Mouse (Mus musculus): ENCODE measurements around the gene Ndrg4. TPM values are rescaled to one million over a fixed set of nuclear protein-coding genes. Genes with fewer than 3 reads are reported as not detected.

The Ndrg4 gene
- polyA plus RNA-seq (2015; fragmentation: Nextera tagmentation; extraction: Ambion mirVana): 295 and 301 TPM in 2 replicates

DNA sequence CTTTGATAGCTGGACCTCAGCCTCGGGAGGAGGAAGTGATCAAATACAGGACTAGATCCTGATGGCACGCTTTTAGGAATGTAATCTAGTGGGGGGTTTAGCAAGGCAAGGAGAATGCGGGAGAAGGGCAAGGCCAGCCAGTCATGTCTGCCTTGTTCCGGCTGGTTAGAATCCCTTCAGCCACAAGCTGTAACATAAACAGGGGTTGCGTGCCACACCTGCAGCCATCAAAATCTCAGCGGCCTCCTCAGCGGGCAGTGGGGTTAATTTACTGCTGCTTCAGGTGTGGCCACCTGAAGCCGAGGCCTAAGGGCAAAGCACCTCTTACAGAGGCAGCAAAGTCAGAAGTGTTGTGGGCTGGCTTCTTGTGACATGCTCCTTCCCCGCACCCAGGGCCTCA, at the start of gene Ndrg4:
Gene Ndrg4 (plus strand): TSS at position 350 of the 400 bp plus-strand sequence.
- no peak for ATAC-seq (replicated peaks; ENCODE audit: insufficient number of reproducible peaks, insufficient read depth, low FRiP score, low read depth)

DNA sequence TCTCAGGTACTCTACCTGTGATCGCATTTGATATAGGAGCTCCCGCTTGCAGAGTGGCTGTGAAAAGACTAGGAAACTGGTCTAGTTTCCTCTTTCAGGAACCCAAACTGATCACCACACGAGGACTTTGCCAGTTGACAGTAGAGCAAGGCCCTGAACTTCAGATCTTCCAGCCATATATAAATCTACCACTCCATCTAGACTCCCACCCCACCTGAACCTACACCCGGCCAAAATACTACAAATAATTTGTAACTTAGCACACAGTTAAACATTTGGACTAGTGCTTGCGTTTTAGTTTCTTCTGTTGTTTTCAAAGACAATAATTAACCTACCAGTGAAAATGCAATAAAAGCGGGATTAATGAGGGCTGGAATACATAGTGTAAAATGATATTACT, 43.9 kb upstream of the Ndrg4 start:
- H3K4me2 ChIP-seq: peak overlapping the region; percentile 68
- no peak for ATAC-seq (replicated peaks; ENCODE audit: insufficient number of reproducible peaks, insufficient read depth, low FRiP score, low read depth)
- no peaks in the 10 kb centered on the region for H3K9me3 ChIP-seq (replicated peaks)
- H3K27me3 ChIP-seq: peaks cover 3% of the 10 kb centered on the region; the same call in 1 of the 2 replicates
- H3K36me3 ChIP-seq: no peaks in the 10 kb centered on the region; the same call in 1 of the 2 replicates
- H3K4me1 ChIP-seq (replicated peaks): peaks cover 13% of the 10 kb centered on the region
- no peak overlapping the region for H3K27ac ChIP-seq
- no peak overlapping the region for H3K9ac ChIP-seq
- peak overlapping the region; percentile 76 for H3K4me3 ChIP-seq
- WGBS: 81% methylated on average over 6 of the region's 6 CpGs

More for the DNA sequence above, at the start of gene Ndrg4:
- peaks cover 79% of the 10 kb centered on the region for H3K27me3 ChIP-seq
- H3K4me3 ChIP-seq: peak within 1 kb of the TSS; percentile 56
- H3K4me1 ChIP-seq (replicated peaks): peaks cover 18% of the 10 kb centered on the region
- no peak within 1 kb of the TSS for H3K27ac ChIP-seq
- WGBS: 55% methylated on average over 9 of the region's 9 CpGs
- no peaks in the 10 kb centered on the region for H3K36me3 ChIP-seq
- no peaks in the 10 kb centered on the region for H3K9me3 ChIP-seq (replicated peaks)
- peak within 1 kb of the TSS; percentile 69 for H3K9ac ChIP-seq
- peak within 1 kb of the TSS; percentile 97 for H3K4me2 ChIP-seq

DNA sequence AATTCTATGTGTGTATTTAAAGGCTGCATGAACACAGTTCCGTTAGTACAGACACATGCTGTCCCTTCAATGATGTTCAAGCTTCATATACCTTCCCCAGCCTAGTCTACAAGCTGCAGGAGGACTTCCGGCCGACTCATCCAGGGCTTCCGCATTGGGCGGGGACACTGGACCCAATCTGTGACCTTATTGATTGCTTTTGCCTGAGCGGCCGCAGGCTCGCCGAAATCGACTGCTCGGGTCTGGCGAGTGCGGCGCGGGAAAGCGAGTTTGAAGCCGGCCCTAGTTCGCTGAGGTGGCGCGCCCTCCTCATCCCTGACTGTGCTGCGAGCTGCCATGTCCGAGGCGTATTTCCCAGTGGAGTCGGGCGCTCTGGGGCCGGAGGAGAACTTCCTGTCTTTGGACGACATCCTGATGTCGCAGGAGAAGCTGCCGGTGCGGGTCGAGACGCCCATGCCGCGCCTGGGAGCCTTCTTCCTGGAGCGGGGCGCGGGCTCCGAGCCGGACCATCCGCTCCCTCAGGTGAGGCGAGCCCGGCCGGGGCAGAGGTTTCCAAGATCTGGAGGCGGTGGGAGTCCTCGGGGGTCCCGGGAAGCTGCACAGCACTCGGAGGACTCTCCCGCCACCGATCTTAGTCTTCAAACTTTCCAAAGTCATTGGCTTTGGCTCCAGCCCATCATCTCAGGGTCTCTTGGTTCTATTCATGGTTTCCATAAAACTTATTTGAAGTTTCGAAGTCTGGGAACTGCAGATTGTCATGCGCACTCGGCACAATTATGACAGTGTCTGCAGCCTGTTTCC, 43.3 kb upstream of the Ndrg4 start, which contains the start of gene Gins3:
Gene Gins3 (plus strand): TSS at position 192 of the 801 bp plus-strand sequence.
- Histone ChIP-seq H3K36me3 (no peaks in the 10 kb centered on the region; the same call in none of the 2 replicates), H3K4me3 (peak within 1 kb of the TSS; percentile 76), H3K9ac (peak within 1 kb of the TSS; percentile 66), H3K27me3 (no peaks in the 10 kb centered on the region), H3K9me3 (replicated peaks) (no peaks in the 10 kb centered on the region), H3K27ac (peak within 1 kb of the TSS; percentile 48), H3K4me1 (replicated peaks) (peaks cover 13% of the 10 kb centered on the region), H3K4me2 (peak within 1 kb of the TSS; percentile 68)
- WGBS: under 1% methylated on average over 52 of the region's 52 CpGs
- ATAC-seq (replicated peaks; ENCODE audit: insufficient number of reproducible peaks, insufficient read depth, low FRiP score, low read depth): peak; percentile 90

DNA sequence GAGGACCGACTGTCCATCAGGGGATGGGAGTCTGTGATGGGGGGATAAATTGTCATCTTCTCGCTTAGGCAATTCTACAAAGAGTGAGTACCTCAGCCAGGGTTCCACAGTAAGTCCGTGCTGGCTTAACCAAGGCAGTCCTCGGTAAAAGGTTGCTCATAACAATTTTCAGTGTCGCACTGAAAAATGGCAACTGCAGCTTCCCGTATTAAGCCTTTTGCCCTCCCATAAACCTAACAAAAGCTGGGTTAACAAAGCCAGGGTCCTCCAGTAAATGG, 42.8 kb upstream of the Ndrg4 start:
- ATAC-seq (replicated peaks; ENCODE audit: insufficient number of reproducible peaks, insufficient read depth, low FRiP score, low read depth): no peak
- 7% methylated on average over 6 of the region's 6 CpGs for WGBS
- Histone ChIP-seq H3K9ac (peak overlapping the region; percentile 66), H3K9me3 (replicated peaks) (no peaks in the 10 kb centered on the region), H3K4me1 (replicated peaks) (peaks cover 13% of the 10 kb centered on the region), H3K4me2 (peak overlapping the region; percentile 68), H3K27ac (no peak overlapping the region), H3K27me3 (no peaks in the 10 kb centered on the region), H3K4me3 (peak overlapping the region; percentile 76), H3K36me3 (no peaks in the 10 kb centered on the region; the same call in none of the 2 replicates)

DNA sequence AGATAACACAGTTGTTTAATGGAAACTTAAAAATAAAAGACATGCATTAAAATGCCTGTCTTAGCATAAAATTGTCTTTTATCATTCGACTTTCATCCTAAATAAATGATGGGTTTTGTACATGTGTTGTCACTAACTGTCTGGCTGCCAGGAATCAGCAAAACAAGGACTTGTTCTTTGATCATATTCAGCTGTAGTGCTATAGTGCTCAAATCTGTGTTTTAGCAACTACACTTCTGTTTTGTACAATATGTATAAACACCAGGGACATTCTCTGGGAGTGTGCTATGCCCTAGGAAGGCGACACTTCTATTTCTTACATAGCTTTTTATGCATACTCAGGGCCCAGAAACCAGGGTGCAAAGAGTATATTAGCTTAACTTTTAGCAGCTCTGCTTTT, 31.8 kb upstream of the Ndrg4 start:
- peaks cover 7% of the 10 kb centered on the region for H3K36me3 ChIP-seq
- peaks cover 3% of the 10 kb centered on the region; the same call in 1 of the 2 replicates for H3K4me1 ChIP-seq (replicated peaks)
- no peaks in the 10 kb centered on the region for H3K27me3 ChIP-seq
- no peak for ATAC-seq (replicated peaks; ENCODE audit: insufficient number of reproducible peaks, insufficient read depth, low FRiP score, low read depth)
- no peak overlapping the region for H3K27ac ChIP-seq
- 79% methylated on average over 2 of the region's 2 CpGs for WGBS
- no peaks in the 10 kb centered on the region for H3K9me3 ChIP-seq (replicated peaks)
- H3K4me2 ChIP-seq: no peak overlapping the region
- no peak overlapping the region for H3K4me3 ChIP-seq
- no peak overlapping the region for H3K9ac ChIP-seq

DNA sequence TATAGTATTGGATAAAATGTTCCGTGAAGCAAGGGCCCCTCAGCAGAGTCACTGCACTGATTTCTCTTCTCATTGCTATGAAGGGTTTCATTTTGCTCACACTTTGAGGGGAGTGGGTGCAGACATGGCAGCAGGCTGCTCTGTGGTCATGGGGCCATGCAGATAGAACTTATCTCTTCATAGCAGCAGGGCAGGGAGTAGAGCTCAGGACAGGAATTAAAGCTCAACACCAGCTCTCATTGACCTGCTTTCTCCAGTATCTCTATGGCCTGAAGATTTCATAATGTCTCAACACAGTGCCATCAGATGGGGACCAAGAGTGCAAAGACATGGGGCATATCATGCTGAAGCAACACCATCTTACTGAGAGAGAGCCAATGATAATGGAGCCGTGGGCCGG, 28.5 kb upstream of the Ndrg4 start:
- no peak for ATAC-seq (replicated peaks; ENCODE audit: insufficient number of reproducible peaks, insufficient read depth, low FRiP score, low read depth)
- peaks cover 6% of the 10 kb centered on the region for H3K36me3 ChIP-seq
- no peaks in the 10 kb centered on the region for H3K27me3 ChIP-seq
- H3K4me3 ChIP-seq: no peak overlapping the region
- no peak overlapping the region for H3K4me2 ChIP-seq
- H3K9ac ChIP-seq: no peak overlapping the region
- WGBS: 74% methylated on average over 3 of the region's 3 CpGs
- no peak overlapping the region for H3K27ac ChIP-seq
- H3K4me1 ChIP-seq (replicated peaks): peaks cover 3% of the 10 kb centered on the region; the same call in 1 of the 2 replicates
- H3K9me3 ChIP-seq (replicated peaks): no peaks in the 10 kb centered on the region

DNA sequence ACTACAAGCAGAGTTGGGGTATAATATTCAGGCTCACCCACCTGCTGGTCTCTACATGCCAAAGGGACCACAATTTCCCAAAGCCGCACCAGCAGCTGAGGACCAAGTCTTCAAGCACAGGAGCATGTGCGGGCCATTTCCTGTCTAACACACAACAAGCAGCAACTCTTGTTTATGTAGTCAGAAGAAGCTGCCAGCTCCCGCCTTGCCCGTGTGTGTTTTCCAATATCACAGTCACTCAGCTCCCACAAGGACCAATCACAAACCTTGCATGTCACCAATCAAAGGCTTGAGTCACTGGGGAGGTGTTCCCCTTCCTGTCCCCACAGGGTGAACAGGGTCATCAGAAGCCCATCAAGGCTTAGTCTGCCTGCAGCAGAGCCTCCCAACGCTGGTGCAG, 23.4 kb upstream of the Ndrg4 start:
- no peak for ATAC-seq (replicated peaks; ENCODE audit: insufficient number of reproducible peaks, insufficient read depth, low FRiP score, low read depth)
- Histone ChIP-seq H3K36me3 (no peaks in the 10 kb centered on the region), H3K9me3 (replicated peaks) (no peaks in the 10 kb centered on the region), H3K4me3 (no peak overlapping the region), H3K4me2 (no peak overlapping the region), H3K27ac (no peak overlapping the region), H3K9ac (no peak overlapping the region), H3K27me3 (no peaks in the 10 kb centered on the region), H3K4me1 (replicated peaks) (peaks cover 9% of the 10 kb centered on the region; the same call in 1 of the 2 replicates)
- 69% methylated on average over 5 of the region's 5 CpGs for whole genome bisulfite sequencing

DNA sequence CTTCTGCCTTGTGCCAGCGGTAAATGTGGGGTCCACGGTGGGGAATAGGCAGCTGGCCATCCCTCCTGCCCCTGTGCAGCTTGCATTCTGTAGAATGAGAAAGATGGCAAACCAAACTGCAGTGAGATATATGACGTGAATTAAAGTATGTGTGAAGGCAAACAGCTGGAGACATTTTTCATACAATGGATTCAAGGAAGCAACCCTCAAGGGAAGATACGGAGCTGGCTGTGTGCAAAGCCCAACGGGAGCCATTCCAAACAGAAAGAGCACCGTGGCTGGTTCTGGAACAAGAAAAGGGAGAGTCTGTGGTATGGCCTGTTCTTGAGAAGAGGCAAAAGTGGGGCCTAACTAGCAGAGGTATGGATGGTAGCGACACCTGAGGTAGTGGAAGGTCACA, 20.9 kb upstream of the Ndrg4 start:
- Histone ChIP-seq H3K4me3 (no peak overlapping the region), H3K27me3 (no peaks in the 10 kb centered on the region), H3K4me1 (replicated peaks) (peaks cover 8% of the 10 kb centered on the region; the same call in 1 of the 2 replicates), H3K27ac (no peak overlapping the region), H3K4me2 (no peak overlapping the region), H3K36me3 (no peaks in the 10 kb centered on the region), H3K9ac (no peak overlapping the region), H3K9me3 (replicated peaks) (no peaks in the 10 kb centered on the region)
- 71% methylated on average over 7 of the region's 7 CpGs for WGBS
- no peak for ATAC-seq (replicated peaks; ENCODE audit: insufficient number of reproducible peaks, insufficient read depth, low FRiP score, low read depth)

DNA sequence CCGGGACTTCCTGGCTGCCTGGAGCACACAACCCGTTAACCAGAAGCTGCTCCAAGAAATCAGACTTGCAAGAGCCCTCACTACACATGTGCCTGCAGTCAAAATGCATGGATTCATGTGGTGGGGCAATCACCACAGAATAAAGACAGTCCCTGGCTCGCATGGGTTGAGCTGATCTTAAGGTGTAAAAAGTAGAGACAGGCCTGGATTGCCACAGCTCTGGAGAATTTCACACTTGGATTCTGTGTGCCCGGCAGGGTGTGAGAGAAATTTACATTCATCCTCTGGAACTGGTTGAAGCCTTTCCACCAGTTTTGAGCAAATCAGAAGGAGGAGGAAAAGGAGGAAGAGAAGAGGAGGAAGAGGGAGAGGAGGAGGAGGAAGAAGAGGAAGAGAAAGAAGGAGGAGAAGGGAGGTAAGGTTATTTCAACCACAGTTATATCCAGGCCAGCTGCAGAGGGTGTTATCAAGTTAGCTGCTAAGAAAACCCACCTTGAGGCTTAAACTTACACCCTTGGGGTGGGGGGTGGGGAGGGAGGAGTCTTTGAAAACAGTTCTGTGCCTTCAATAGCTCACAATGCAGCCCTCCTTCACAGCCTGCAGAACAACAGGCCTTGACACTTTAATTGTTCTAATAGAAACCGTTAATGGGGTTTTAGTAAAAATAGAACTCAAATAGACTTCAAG, 20.3 kb upstream of the Ndrg4 start:
- Histone ChIP-seq H3K36me3 (no peaks in the 10 kb centered on the region), H3K9me3 (replicated peaks) (no peaks in the 10 kb centered on the region), H3K27ac (no peak overlapping the region), H3K4me3 (no peak overlapping the region), H3K4me2 (no peak overlapping the region), H3K4me1 (replicated peaks) (peaks cover 8% of the 10 kb centered on the region), H3K9ac (no peak overlapping the region), H3K27me3 (no peaks in the 10 kb centered on the region)
- WGBS: 42% methylated on average over 5 of the region's 5 CpGs
- ATAC-seq (replicated peaks; ENCODE audit: insufficient number of reproducible peaks, insufficient read depth, low FRiP score, low read depth): no peak

DNA sequence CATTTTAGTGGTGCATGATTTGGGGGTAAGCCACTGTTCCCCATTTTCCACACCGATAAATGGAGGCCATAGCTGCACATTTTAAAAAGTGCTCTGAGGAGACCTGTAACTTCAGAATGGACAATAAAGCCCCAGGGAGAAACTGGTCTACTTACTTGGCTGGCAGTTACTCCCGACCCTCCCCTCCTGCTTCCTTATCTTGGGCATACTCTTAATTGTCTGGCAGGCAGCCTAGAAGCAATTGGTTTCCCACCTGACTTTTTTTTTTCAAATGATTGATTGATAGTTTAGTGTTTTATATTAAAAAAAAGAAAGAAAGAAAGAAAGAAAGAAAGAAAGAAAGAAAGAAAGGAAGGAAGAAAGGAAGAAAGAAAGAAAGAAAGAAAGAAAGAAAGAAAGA, 19.3 kb upstream of the Ndrg4 start:
- no peak overlapping the region for H3K4me2 ChIP-seq
- H3K27ac ChIP-seq: no peak overlapping the region
- H3K9ac ChIP-seq: no peak overlapping the region
- ATAC-seq (replicated peaks; ENCODE audit: insufficient number of reproducible peaks, insufficient read depth, low FRiP score, low read depth): no peak
- WGBS: 49% methylated on average over 2 of the region's 2 CpGs
- no peaks in the 10 kb centered on the region for H3K36me3 ChIP-seq
- no peaks in the 10 kb centered on the region for H3K27me3 ChIP-seq
- peaks cover 8% of the 10 kb centered on the region for H3K4me1 ChIP-seq (replicated peaks)
- H3K9me3 ChIP-seq (replicated peaks): no peaks in the 10 kb centered on the region
- H3K4me3 ChIP-seq: no peak overlapping the region

DNA sequence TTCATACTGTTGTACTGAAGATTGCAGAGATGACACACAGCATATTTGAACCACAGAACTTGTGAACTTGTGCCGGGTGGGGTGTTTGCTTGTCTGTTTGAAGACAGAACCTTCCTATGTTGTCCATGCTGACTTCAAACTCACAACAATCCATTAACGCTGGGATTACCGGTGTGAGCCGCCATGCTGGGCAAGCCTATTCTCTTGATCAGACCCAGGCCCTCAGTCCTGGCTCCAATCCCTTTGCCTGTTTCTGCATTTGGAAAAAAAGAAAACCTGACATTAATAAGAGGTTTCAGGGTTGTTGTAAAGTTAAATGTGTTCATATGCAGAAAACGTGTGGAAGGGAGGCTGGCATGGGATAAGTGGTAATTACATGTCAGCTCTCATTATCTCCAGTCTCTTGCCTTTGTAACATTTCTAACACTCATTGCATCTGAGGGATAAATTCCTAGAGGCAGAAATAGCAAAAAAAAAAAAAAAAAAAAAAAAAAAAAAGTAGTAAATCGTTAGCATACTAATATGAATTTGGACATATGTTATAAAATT, 16.4 kb upstream of the Ndrg4 start:
- Histone ChIP-seq H3K36me3 (no peaks in the 10 kb centered on the region), H3K27me3 (no peaks in the 10 kb centered on the region), H3K9ac (no peak overlapping the region), H3K27ac (no peak overlapping the region), H3K4me3 (no peak overlapping the region), H3K4me2 (no peak overlapping the region), H3K9me3 (replicated peaks) (no peaks in the 10 kb centered on the region), H3K4me1 (replicated peaks) (peaks cover 13% of the 10 kb centered on the region)
- WGBS: 80% methylated on average over 6 of the region's 6 CpGs
- no peak for ATAC-seq (replicated peaks; ENCODE audit: insufficient number of reproducible peaks, insufficient read depth, low FRiP score, low read depth)

Measured in heart, embryonic 15.5 days (tissue).